Mouse (Mus musculus): ENCODE data around the gene Hist1h3i.
"Not testable (repeated sequence)": the region's sequence is repeated elsewhere in the genome, so short reads cannot be mapped to it uniquely, and the experiment has no call there.

The Hist1h3i gene

DNA sequence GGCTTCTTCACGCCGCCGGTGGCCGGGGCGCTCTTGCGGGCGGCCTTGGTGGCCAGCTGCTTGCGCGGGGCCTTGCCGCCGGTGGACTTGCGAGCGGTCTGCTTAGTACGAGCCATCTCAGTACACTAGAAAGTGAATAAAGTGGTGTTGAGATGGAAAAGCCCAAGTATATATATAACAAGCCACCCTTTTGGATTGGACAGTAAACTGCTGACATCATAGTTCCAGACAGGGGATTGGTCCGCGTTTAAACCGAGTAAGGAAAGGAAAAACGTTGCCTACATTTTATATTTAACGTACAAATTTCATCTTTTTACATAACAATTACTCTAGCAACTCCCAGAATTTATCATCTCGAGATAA is at the start of gene Hist1h3i:
Gene Hist1h3i, minus strand, starts transcription at position 116 of the 363 bp plus-strand sequence.
- in situ Hi-C loops (cut with MboI): no loop called here

DNA sequence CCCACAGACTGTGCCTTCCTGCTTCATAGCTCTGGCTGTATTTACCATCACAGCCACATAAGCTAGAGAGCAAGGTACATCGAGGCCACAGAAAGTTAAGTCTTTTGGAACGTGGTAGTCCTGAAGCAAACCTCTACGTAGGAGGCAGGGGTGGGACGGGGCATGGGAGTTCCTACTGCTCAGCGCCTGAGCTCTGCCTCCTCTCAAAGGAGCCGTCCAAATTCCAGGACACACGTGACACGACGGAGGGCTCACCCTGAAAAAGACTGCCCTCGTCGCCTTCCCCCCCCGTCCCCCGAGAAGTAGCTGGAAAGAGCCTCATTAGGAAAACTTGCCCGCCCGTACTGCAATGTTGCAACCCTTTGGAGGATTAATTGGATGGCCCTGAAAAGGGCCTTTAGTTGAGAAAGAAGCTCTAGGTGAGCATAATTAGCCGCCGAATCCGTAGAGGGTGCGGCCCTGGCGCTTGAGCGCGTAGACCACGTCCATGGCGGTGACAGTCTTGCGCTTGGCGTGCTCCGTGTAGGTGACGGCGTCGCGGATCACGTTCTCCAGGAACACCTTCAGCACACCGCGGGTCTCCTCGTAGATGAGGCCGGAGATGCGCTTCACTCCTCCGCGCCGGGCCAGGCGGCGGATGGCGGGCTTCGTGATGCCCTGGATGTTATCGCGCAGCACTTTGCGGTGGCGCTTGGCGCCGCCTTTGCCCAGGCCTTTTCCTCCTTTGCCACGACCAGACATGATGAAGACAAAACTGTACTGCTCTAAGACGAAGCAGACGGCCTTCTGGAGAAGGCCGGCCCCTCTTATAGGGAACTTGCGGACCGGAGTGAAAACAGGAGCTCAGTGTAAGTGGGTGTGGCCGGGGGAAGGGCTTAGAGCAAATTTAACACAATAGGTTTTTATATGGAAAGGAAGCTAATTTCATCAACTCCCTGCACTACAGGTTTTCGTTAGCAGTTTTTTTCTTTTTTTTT is 48.5 kb upstream of the Hist1h3i start, which contains the start of gene Hist1h4n:
Gene Hist1h4n, minus strand, starts transcription at position 779 of the 977 bp plus-strand sequence.
- in situ Hi-C loops (cut with MboI): not testable (repeated sequence)

DNA sequence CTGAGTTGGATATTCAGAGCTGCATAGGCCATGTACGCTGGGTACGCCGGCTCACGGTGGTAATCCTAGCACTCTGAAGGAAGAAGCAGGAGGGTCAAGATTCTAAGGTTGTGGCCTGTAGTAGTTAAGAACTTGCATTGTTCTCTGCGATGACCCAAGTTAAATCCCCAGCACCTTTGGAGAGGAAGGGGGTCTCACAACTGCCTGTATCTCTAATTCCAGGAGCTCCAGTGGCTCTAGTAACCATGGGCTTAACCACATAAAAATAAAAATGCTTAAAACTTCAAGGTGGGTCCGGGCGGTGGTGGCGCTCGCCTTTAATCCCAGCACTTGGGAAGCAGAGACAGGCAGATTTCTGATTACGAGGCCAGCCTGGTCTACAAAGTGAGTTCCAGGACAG is 47.2 kb upstream of the Hist1h3i start:
- in situ Hi-C loops (cut with MboI): no loop called here

DNA sequence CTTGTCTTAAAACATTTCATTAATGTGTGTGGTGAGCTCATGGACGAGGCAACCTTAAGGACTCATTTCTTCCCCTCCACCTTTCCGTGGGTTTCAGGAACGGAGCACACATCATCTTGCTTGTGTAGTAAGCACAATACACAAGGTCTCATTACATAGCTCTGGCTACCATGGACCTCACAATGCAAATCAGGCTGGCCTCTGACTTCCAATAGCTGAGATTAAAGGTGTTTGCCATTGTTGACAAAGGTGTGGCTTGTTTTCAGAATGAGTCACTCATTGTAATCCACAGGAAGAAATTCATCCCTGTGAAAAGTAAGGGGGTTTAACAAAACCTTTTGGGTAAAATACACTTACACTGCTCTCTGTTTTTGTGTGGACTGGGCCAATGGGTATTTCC is 45.3 kb upstream of the Hist1h3i start:
- in situ Hi-C loops (cut with MboI): loop anchor here (10.0 kb wide), 3 partner anchors 206 to 1916 kb away; partner anchors contain the start of genes Hist1h1d, Hist1h2ah, Hist1h2bb and Hist1h2bk

DNA sequence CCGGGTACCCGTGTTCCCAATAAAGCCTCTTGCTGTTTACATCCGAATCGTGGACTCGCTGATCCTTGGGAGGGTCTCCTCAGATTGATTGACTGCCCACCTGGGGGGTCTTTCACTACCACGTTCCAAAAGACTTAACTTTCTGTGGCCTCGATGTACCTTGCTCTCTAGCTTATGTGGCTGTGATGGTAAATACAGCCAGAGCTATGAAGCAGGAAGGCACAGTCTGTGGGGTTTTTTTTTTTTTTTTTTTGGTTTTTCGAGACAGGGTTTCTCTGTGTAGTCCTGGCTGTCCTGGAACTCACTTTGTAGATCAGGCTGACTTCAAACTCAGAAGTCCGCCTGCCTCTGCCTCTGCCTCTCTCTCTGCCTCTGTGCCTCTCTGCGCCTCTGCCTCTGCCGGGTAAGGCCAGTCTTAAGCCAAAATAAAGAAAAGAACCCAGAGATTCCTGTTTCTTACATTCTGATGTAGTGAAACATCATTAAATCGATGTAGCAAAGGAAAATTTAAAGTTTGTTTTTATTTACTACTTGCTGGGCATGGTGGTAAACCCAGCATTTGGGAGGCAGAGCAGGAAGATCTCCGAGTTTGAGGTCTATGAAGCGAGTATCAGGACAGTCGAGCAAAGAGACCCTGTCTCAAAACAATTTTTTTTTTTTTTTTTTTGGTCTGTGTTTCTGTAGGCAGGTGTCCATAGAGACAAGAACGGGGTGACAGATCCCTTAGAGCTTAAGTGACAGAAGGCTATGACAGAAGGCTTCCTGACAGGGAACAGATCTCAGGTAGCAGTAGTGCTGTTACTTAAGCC is 37.1 kb upstream of the Hist1h3i start:
- in situ Hi-C loops (cut with MboI): loop anchor here (10.0 kb wide), 3 partner anchors 215 to 1925 kb away; partner anchors contain the start of genes Hist1h1d, Hist1h2ah, Hist1h2bb and Hist1h2bk

DNA sequence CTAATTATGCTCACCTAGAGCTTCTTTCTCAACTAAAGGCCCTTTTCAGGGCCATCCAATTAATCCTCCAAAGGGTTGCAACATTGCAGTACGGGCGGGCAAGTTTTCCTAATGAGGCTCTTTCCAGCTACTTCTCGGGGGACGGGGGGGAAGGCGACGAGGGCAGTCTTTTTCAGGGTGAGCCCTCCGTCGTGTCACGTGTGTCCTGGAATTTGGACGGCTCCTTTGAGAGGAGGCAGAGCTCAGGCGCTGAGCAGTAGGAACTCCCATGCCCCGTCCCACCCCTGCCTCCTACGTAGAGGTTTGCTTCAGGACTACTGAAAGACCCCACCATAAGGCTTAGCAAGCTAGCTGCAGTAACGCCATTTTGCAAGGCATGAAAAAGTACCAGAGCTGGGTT is 28.9 kb upstream of the Hist1h3i start:
- in situ Hi-C loops (cut with MboI): not testable (repeated sequence)

DNA sequence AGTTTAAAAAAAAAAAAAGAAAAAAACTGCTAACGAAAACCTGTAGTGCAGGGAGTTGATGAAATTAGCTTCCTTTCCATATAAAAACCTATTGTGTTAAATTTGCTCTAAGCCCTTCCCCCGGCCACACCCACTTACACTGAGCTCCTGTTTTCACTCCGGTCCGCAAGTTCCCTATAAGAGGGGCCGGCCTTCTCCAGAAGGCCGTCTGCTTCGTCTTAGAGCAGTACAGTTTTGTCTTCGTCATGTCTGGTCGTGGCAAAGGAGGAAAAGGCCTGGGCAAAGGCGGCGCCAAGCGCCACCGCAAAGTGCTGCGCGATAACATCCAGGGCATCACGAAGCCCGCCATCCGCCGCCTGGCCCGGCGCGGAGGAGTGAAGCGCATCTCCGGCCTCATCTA is 28.4 kb upstream of the Hist1h3i start, which contains the start of gene Hist1h4m:
Gene Hist1h4m, plus strand, starts transcription at position 208 of the 400 bp plus-strand sequence.
- in situ Hi-C loops (cut with MboI): not testable (repeated sequence)

DNA sequence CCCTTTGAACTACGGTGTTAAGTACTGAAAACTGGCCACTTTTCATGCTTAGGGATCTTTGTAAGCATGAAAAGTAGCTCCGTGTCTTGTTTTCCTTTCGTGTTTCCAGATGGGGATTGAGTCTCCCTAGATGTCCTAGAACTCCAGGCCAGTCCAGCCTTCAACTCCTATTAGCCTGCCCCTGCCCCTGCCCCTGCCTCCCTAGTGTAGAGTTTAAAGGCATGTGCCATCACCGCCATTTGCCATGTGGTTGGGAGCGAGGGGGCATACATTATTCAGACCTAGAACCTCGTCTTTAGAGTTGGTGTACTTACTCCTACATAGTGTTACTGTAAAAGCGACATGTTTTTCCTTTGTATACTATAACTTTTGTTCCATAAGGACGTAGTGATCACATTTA is 27.9 kb upstream of the Hist1h3i start:
- in situ Hi-C loops (cut with MboI): not testable (repeated sequence)

DNA sequence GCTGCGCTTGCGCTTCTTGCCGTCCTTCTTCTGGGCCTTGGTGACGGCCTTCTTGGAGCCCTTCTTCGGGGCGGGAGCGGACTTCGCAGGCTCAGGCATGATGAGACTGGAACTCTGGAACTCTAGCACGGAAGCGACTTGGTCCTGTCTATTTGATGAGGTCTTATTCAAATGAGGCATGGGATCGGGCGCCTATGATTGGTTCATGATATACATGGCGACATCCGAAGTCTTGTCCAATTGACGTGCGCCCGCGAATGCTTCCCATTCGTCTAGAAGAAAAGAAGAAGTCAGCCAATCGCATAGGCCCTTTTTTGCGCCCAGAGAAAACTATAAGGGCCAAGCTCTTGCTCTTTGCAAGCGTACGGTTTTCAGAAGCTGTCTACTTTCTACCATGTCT is 26.9 kb upstream of the Hist1h3i start, which contains the start of the genes Hist1h2bq and Hist1h2ao:
Gene Hist1h2bq, minus strand, starts transcription at position 125 of the 400 bp plus-strand sequence.
Gene Hist1h2ao, plus strand, starts transcription at position 393 of the 400 bp plus-strand sequence.
- in situ Hi-C loops (cut with MboI): not testable (repeated sequence)

DNA sequence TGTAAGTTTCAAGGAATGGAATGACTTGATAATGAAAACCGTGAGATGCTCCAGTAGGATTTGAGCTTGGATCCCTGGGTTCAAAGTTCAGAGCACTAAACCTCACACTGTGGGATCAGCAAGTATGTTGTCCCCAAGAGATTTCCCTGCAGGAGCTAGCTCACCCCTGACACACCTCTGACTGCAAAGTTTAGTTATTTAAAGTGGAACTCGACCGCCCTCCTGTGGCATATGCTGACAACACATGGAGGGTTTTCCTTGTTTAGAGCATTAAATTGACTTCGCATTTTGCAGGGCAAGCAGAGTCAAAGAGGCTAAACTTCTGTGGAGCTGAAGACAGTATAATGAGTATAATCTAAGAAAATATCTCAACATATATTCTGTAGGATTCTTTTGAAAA is 19.9 kb upstream of the Hist1h3i start:
- in situ Hi-C loops (cut with MboI): not testable (repeated sequence)

DNA sequence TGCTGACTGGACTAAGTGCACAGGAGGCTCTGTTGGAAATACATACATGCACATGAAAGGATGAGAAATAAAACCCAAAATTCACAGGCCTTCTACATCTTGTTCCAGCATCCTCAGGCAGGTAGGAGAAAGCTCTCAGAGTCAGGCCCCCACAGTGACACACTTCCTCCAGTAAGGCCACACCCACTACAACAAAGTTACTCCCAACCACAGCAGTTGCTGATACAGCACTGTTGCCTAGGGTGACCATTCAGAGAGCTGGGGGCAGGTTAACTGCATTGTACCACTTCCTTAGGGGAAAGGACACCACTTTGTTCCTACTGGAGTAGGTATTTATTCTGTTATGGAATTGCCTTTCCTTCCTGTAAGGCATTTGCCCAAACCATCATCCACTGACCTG is 14.0 kb upstream of the Hist1h3i start:
- in situ Hi-C loops (cut with MboI): not testable (repeated sequence)

DNA sequence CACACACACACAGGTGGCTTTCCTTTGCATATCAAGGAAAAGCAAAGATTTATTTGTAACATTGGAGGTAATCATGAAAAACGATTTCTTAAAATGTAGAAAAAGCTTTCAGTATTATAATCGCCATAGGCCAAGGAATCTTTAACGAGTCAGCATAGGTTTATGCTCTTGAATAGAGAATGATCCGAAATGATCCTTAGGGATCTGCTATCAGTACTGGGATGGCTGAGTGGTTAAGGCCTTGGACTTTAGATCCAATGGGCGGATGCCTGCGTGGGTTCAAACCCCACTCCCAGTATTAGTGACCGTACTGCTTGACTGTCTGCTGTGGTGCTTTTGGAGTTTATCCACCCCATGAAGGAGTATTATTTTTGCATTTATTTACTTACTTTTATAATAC is 12.4 kb upstream of the Hist1h3i start:
- in situ Hi-C loops (cut with MboI): no loop called here

DNA sequence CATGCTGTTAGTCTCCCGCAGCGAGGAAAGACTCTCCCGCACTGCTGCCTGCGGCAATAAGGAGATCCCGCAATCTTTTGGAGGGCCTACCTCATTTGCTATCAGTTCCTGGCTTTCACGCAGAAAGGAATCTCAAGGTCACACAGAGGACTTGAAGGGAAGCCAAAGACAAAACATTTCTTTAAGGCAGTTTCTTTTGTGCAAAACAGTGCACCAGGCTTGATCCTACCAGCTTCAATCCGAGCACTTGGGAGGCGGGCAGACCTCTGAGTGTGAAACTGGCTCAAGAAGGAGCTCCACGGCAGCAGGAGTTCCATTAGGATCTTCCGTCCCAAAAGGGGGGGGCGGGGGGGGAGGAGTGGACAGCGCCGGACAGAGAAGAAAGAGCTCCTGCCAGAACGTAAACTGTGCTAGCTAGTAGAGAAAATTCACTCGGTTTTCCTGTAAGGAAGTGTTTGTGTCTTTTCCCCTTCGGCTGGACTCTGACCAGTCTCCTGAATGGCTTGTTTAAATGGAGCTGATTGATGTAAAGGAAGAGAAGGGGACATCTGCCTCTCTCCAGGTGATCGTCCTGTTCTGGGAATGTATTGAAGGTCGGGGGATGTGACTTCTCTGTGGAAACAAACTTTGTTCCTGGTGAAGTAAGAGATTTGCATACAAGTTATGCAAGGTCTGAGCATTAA is 7.6 kb upstream of the Hist1h3i start:
- in situ Hi-C loops (cut with MboI): no loop called here

DNA sequence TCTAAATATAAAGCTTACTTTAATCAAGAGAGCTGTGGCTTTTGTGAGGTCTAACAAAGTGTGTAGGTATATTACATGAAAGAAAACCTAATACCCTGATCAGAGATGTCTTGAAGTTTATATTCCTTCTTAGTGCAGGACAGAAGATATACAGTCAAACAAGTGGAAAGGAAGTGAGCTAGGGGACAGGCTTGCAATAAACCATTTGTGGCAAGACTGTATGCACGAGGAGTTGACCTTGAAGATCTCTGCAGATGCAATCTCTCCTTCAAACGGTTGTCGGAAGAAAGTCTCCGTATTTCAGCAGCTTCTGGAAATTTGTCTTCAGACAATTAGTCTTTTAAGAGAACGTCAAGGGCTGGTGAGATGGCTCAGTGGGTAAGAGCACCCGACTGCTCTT is 6.8 kb upstream of the Hist1h3i start:
- in situ Hi-C loops (cut with MboI): no loop called here

DNA sequence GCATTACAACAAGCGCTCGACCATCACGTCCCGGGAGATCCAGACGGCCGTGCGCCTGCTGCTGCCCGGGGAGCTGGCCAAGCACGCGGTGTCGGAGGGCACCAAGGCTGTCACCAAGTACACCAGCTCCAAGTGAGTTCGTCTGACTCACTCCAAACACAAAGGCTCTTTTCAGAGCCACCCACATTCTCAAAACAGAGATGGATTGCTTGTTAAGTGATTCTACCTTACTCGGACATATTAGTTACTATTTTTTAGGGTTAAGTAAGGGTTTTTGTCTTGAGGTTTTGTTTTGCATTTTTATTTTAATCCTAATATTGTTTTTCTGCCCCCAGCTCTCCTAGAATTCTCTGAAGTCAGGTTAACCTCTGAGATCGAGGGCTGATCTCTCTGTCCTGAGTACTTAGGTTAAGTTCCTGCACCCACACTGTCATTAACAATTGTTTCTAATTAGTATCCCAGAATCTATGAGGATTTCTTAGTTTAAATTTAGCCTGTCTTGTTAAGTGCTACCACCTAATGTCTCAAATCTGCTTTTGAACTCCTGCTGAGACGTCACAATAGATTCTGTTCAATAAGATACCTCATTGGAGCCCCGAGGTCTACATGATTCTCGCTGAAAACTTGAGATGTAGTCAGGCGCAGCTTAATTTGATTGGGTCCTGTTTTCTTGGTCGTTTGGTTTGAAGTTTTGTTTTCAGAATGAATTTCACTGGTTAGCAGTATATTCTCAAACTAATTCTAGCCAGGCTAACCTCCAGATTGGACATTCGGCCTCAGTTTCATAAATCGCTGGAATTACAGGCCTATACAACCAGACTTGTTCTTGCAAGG is 4.8 kb upstream of the Hist1h3i start:
- in situ Hi-C loops (cut with MboI): no loop called here

DNA sequence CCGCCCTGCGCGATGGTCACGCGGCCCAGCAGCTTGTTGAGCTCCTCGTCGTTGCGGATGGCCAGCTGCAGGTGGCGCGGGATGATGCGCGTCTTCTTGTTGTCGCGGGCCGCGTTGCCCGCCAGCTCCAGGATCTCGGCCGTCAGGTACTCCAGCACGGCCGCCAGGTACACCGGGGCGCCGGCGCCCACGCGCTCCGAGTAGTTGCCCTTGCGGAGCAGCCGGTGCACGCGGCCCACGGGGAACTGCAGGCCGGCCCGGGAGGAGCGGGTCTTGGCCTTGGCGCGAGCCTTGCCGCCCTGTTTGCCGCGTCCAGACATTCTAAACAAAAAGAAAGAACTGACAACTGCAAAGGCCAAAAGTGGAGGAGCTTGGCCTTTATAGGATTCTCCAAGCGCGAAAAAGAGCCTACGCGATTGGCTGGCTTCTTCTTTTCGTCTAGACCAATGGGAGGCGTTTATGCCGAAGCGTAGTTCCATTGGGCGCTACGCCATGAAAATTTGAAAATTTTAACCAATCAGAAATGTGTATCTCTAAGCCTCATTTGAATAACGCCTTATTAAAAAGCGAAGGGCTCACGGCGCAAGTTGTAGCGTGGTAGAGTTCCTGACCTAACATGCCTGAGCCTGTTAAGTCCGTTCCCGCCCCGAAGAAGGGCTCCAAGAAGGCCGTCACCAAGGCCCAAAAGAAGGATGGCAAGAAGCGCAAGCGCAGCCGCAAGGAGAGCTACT is 3.9 kb upstream of the Hist1h3i start, which contains the start of the genes Hist1h2an and Hist1h2bp:
Gene Hist1h2an, minus strand, starts transcription at position 320 of the 731 bp plus-strand sequence.
Gene Hist1h2bp, plus strand, starts transcription at position 563 of the 731 bp plus-strand sequence.
- in situ Hi-C loops (cut with MboI): not testable (repeated sequence)

DNA sequence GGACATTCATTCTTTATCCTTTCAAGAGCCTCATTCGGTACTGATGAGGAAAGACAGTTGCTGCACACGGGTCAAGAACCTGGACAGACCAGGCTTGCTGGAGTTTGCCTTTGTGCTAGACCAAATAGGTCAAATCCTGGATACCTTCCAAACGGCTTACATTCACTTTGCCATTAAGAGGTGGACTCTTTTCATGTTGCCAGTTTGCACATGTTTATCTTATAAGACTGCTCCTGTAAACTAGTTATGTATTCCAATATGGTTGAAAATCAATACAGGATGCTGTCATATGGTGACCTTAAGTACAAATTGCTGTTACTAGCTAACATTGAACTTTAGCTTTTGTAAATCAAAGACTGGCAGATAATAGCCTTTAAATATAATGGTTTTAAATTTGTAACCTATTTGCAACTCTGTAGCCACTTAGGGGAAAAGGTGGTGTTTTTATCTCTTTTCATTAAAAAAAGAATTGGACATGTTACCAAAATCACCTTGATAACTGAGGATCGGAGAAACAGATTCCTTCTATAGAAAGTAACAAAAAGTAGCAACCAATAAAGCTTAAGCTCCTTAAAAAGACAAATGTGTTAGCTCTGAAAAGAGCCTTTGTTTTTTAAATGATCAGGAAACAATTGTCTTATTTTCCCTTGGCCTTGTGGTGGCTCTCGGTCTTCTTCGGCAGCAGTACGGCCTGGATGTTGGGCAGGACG is 3.2 kb upstream of the Hist1h3i start:
- in situ Hi-C loops (cut with MboI): no loop called here

DNA sequence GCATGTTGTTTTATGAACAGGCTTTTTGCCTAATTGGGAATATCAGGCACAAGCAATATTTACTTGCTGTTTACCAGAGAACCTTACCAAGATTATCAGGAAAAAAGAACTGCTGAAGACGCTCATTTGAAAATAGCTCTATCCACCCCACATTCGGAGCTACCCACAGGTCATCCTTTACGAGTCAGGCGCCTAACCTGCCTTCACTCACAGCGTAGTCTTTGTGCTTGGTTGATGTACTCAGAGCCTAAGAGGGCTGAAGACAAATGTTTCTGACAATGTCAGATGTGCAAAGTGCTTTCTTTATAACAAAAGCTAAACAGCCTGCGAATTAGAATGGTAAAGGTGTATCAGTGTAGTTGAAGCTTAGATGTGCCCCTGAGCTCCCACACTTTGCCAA is 1.1 kb upstream of the Hist1h3i start:
- in situ Hi-C loops (cut with MboI): no loop called here

DNA sequence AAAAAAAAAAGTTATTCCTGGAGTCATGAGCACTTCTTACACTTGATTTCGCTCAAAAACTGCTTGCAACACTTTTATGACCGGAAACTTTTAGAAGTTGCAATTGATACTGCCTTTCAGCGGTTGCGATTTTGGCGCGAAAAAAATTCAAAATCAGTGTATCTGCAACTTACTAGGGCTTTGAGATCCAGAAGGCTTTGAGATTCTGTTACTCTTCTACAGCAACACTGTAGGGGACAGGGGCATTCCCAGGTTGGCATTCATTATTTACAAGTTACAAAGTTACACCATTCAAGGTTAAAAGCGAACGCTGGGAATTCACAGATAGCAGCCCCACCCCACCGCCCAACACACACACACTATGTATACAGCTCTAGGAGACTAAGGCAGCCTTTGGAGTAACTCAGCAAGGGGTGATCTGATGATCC is 578 bp upstream of the Hist1h3i start:
- in situ Hi-C loops (cut with MboI): no loop called here

Measured in mature B cell (primary cell).